Mouse (Mus musculus) right cerebral cortex, postnatal 10 days (tissue): Measurements from ENCODE around the gene Exog.

ENCODE experiments used
- DNase-seq, 2 experiments: peaks; one replicate each; pipeline ENCODE4 v3.0.0; 2021; ENCODE audit warnings: low spot score in 2 of 2

Gene Exog

DNA sequence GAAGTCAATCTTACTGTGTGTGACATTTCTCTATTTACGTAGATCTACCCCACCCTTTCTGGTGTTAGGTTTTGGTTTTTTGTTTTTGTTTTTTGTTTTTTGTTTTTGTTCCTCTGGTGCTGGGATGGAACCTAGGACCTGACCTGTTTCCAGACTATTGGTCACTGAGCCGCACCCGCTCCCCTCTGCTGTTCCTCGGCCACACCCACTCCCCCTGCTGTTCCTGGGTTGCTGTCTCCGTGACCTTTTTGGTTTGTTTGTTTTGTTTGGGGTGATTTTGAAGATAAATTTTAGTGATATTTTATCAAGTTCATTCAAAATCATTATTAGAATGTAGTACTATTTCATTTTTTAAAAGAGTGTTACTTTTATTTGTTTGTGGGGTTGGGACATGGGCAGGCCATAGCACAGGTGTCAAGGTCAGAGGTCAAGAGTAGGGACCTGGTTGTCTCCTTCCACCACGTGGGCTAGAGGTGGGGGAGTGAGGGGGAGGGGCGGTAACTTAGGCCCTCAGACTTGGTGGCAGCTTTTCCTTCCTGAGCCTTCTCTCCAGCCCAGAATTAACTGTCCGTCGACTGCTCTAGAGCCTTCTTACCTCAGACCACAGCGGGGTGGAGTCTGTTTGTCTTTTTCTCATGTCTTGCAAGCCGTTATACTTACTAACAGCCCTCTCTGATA is 60.4 kb downstream of the Exog start:
- DNase-seq = no peak

DNA sequence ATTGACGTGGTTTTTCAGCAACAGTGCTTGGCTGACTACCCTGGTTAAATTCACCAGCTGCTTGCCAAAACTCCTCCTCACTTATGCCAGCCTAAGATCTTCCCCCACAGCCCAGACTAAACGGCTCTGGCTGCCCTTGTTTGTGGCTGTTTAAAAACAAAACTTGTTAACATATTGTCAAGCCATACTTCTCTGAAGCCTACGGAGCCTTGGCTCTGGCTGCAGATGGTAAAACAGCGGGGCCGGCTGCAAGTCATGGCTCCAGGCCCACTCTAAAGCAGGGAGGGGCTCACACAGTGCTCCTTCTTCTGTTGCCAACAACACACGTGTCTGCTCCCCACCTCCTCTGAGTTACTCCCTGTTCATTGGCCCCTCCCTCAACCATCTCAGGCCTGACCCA is 66.2 kb downstream of the Exog start:
- DNase-seq = peak; percentile 62 to 72

- DNase-seq = no peak
These were observed 68.2 kb downstream of the Exog start for GRCm38 (mm10) chr9:119512993-119513392.

- no peak for DNase-seq
These were observed 69.1 kb downstream of the Exog start for GRCm38 (mm10) chr9:119513816-119514215.

GRCm38 (mm10) chr9:119514986-119515385 is 70.2 kb downstream of the Exog start:
- DNase-seq = no peak
